Mouse (Mus musculus): ENCODE measurements around the gene Rdh16. TPM values are rescaled to one million over a fixed set of nuclear protein-coding genes. Genes with fewer than 3 reads are reported as not detected.
"Not testable (repeated sequence)": the region's sequence is repeated elsewhere in the genome, so short reads cannot be mapped to it uniquely, and the experiment has no call there.

Rdh16 gene
- total RNA-seq, 2 experiments from 2014 or later, result not detected

- peak; percentile 42; the same call in 1 of the 2 replicates for ATAC-seq (replicated peaks; ENCODE audit: poor library complexity, severe bottlenecking)
Observed at GRCm38 (mm10) chr10:127825386-127825785, 24.4 kb downstream of the Rdh16 start.

GRCm38 (mm10) chr10:127829121-127829520, 28.2 kb downstream of the Rdh16 start:
- no peak for ATAC-seq (replicated peaks; ENCODE audit: poor library complexity, severe bottlenecking)

- not testable (repeated sequence) for ATAC-seq (replicated peaks; ENCODE audit: poor library complexity, severe bottlenecking)
Observed at GRCm38 (mm10) chr10:127834186-127834585, 33.2 kb downstream of the Rdh16 start.

- no peak for ATAC-seq (replicated peaks; ENCODE audit: poor library complexity, severe bottlenecking)
Observed at GRCm38 (mm10) chr10:127835292-127835691, 34.3 kb downstream of the Rdh16 start.

- not testable (repeated sequence) for ATAC-seq (replicated peaks; ENCODE audit: poor library complexity, severe bottlenecking)
Observed at GRCm38 (mm10) chr10:127837793-127838192, 36.8 kb downstream of the Rdh16 start.

- ATAC-seq (replicated peaks; ENCODE audit: poor library complexity, severe bottlenecking), result no peak
Observed at GRCm38 (mm10) chr10:127838539-127838938, 37.6 kb downstream of the Rdh16 start.

GRCm38 (mm10) chr10:127840776-127841175, 39.8 kb downstream of the Rdh16 start:
- ATAC-seq (replicated peaks; ENCODE audit: poor library complexity, severe bottlenecking), result no peak

- ATAC-seq (replicated peaks; ENCODE audit: poor library complexity, severe bottlenecking), result not testable (repeated sequence)
Observed at GRCm38 (mm10) chr10:127845945-127846344, 45.0 kb downstream of the Rdh16 start.

GRCm38 (mm10) chr10:127848089-127848488, 47.1 kb downstream of the Rdh16 start:
- no peak for ATAC-seq (replicated peaks; ENCODE audit: poor library complexity, severe bottlenecking)

GRCm38 (mm10) chr10:127849628-127850027, 48.7 kb downstream of the Rdh16 start, which contains the start of gene Rdh19:
Gene Rdh19 (plus strand): TSS chr10:127849928.
- ATAC-seq (replicated peaks; ENCODE audit: poor library complexity, severe bottlenecking), result no peak

GRCm38 (mm10) chr10:127856376-127856775, 55.4 kb downstream of the Rdh16 start:
- ATAC-seq (replicated peaks; ENCODE audit: poor library complexity, severe bottlenecking), result no peak

GRCm38 (mm10) chr10:127864931-127865330, 64.0 kb downstream of the Rdh16 start:
- ATAC-seq (replicated peaks; ENCODE audit: poor library complexity, severe bottlenecking), result no peak

- ATAC-seq (replicated peaks; ENCODE audit: poor library complexity, severe bottlenecking), result no peak
Observed at GRCm38 (mm10) chr10:127866232-127866631, 65.3 kb downstream of the Rdh16 start, which contains the start of gene Rdh16f2. Gene Rdh16f2 (plus strand): TSS chr10:127866474.

GRCm38 (mm10) chr10:127872484-127872883, 71.5 kb downstream of the Rdh16 start:
- ATAC-seq (replicated peaks; ENCODE audit: poor library complexity, severe bottlenecking), result no peak

GRCm38 (mm10) chr10:127877681-127878080, 76.7 kb downstream of the Rdh16 start:
- ATAC-seq (replicated peaks; ENCODE audit: poor library complexity, severe bottlenecking), result no peak

GRCm38 (mm10) chr10:127878262-127879057, 77.5 kb downstream of the Rdh16 start:
- no peak for ATAC-seq (replicated peaks; ENCODE audit: poor library complexity, severe bottlenecking)

- ATAC-seq (replicated peaks; ENCODE audit: poor library complexity, severe bottlenecking), result peak; percentile 42; the same call in 1 of the 2 replicates
Observed at GRCm38 (mm10) chr10:127879155-127879688, 78.3 kb downstream of the Rdh16 start.

GRCm38 (mm10) chr10:127881041-127881440, 80.1 kb downstream of the Rdh16 start:
- no peak for ATAC-seq (replicated peaks; ENCODE audit: poor library complexity, severe bottlenecking)

GRCm38 (mm10) chr10:127886551-127886950, 85.6 kb downstream of the Rdh16 start:
- ATAC-seq (replicated peaks; ENCODE audit: poor library complexity, severe bottlenecking), result no peak

GRCm38 (mm10) chr10:127886971-127887370, 86.0 kb downstream of the Rdh16 start:
- no peak for ATAC-seq (replicated peaks; ENCODE audit: poor library complexity, severe bottlenecking)

GRCm38 (mm10) chr10:127888605-127889004, 87.7 kb downstream of the Rdh16 start, which contains the start of gene Rdh7:
Gene Rdh7 (minus strand): TSS chr10:127888817.
- no peak for ATAC-seq (replicated peaks; ENCODE audit: poor library complexity, severe bottlenecking)

- ATAC-seq (replicated peaks; ENCODE audit: poor library complexity, severe bottlenecking), result no peak
Observed at GRCm38 (mm10) chr10:127891481-127891880, 90.5 kb downstream of the Rdh16 start.

All from granulocyte monocyte progenitor cell, adult 5-6 weeks (primary cell).